Comparison of ENCODE assay signal across 8 mouse cellular contexts in genomic region chr9:72797136-72797621, GRCm38 (mm10). TPM values are rescaled to one million over a fixed set of nuclear protein-coding genes. Genes with fewer than 3 reads are reported as not detected.
DNase-seq lines count a peak whose midpoint lies in the region; ATAC-seq and TF ChIP-seq lines count a peak whose summit lies in the region.

No protein-coding gene starts in this region.

- no peak for ATAC-seq in limb, embryonic 15.5 days (ENCODE audit: insufficient number of reproducible peaks, low FRiP score, low TSS enrichment, low read depth)
- no peak for ATAC-seq in heart, embryonic 15.5 days (replicated peaks; ENCODE audit: insufficient number of reproducible peaks, insufficient read depth, low FRiP score, low read depth)
- ATAC-seq in lung, embryonic 14.5 days (ENCODE audit: insufficient read depth) = peak; percentile 80

- H3K27me3 ChIP-seq in limb, embryonic 15.5 days = peaks cover 1% of the 10 kb centered on the region; the same call in 1 of the 2 replicates
- H3K27me3 ChIP-seq in limb, embryonic 10.5 days (ENCODE audit: low read depth, poor library complexity, severe bottlenecking) = no peaks in the 10 kb centered on the region
- no peaks in the 10 kb centered on the region for H3K27me3 ChIP-seq in heart, embryonic 15.5 days
- no peaks in the 10 kb centered on the region for H3K27me3 ChIP-seq in lung, embryonic 14.5 days (ENCODE audit: insufficient read depth, low read length)
- H3K27me3 ChIP-seq in midbrain, embryonic 10.5 days (ENCODE audit: low read depth, poor library complexity, severe bottlenecking) = no peaks in the 10 kb centered on the region

- no peak for TF ChIP-seq CTCF in lung, embryonic 14.5 days (IDR thresholded peaks at IDR 0.05; ENCODE audit: low read depth)

- no peak overlapping the region for H3K4me3 ChIP-seq in limb, embryonic 15.5 days
- H3K4me3 ChIP-seq in limb, embryonic 10.5 days = no peak overlapping the region
- H3K4me3 ChIP-seq in heart, embryonic 15.5 days = peak overlapping the region; percentile 15; the same call in 1 of the 2 replicates
- H3K4me3 ChIP-seq in lung, embryonic 14.5 days (ENCODE audit: low read depth, low read length) = no peak overlapping the region
- no peak overlapping the region for H3K4me3 ChIP-seq in midbrain, embryonic 10.5 days

- 0 out of 2 replicates have a peak overlapping the region, but pooled peaks have one; percentile 8 for H3K4me2 ChIP-seq in limb, embryonic 15.5 days
- peak overlapping the region; percentile 33; the same call in 1 of the 2 replicates for H3K4me2 ChIP-seq in heart, embryonic 15.5 days
- peak overlapping the region; percentile 45; the same call in 1 of the 2 replicates for H3K4me2 ChIP-seq in lung, embryonic 14.5 days

- no peaks in the 10 kb centered on the region for H3K4me1 ChIP-seq in limb, embryonic 15.5 days
- peaks cover 21% of the 10 kb centered on the region for H3K4me1 ChIP-seq in limb, embryonic 10.5 days
- peaks cover 8% of the 10 kb centered on the region for H3K4me1 ChIP-seq in heart, embryonic 15.5 days (replicated peaks)
- H3K4me1 ChIP-seq in lung, embryonic 14.5 days (ENCODE audit: insufficient read depth) = no peaks in the 10 kb centered on the region
- peaks cover 13% of the 10 kb centered on the region for H3K4me1 ChIP-seq in midbrain, embryonic 10.5 days

- WGBS in limb, embryonic 15.5 days = 30% methylated on average over 9 of the region's 9 CpGs
- WGBS in limb, embryonic 10.5 days = 38% methylated on average over 9 of the region's 9 CpGs
- WGBS in heart, embryonic 15.5 days = 39% methylated on average over 9 of the region's 9 CpGs
- WGBS in lung, embryonic 14.5 days = 21% methylated on average over 9 of the region's 9 CpGs
- WGBS in midbrain, embryonic 10.5 days = 47% methylated on average over 9 of the region's 9 CpGs

- DNase-seq in limb, embryonic 10.5 days (ENCODE audit: low spot score) = no peak
- peak; percentile 73 for DNase-seq in lung, embryonic 14.5 days
- DNase-seq in thymus, postnatal 14 days = peak; percentile 75
- no peak for DNase-seq in embryo, embryonic 9.5 days (ENCODE audit: extremely low spot score)
- no peak for DNase-seq in midbrain, embryonic 10.5 days (ENCODE audit: low spot score)
- no peak for DNase-seq in B cell, adult 2 months

- H3K27ac ChIP-seq in limb, embryonic 15.5 days = no peak overlapping the region
- H3K27ac ChIP-seq in limb, embryonic 10.5 days = no peak overlapping the region
- H3K27ac ChIP-seq in heart, embryonic 15.5 days = no peak overlapping the region
- H3K27ac ChIP-seq in lung, embryonic 14.5 days (ENCODE audit: low read depth) = no peak overlapping the region
- no peak overlapping the region for H3K27ac ChIP-seq in midbrain, embryonic 10.5 days (replicated peaks)

- H3K36me3 ChIP-seq in limb, embryonic 15.5 days = no peaks in the 10 kb centered on the region
- H3K36me3 ChIP-seq in limb, embryonic 10.5 days = no peaks in the 10 kb centered on the region
- no peaks in the 10 kb centered on the region for H3K36me3 ChIP-seq in heart, embryonic 15.5 days
- H3K36me3 ChIP-seq in lung, embryonic 14.5 days (ENCODE audit: insufficient read depth) = no peaks in the 10 kb centered on the region
- H3K36me3 ChIP-seq in midbrain, embryonic 10.5 days = no peaks in the 10 kb centered on the region

- H3K9ac ChIP-seq in limb, embryonic 15.5 days = no peak overlapping the region
- H3K9ac ChIP-seq in heart, embryonic 15.5 days = no peak overlapping the region
- no peak overlapping the region for H3K9ac ChIP-seq in lung, embryonic 14.5 days

- H3K9me3 ChIP-seq in limb, embryonic 15.5 days = no peaks in the 10 kb centered on the region
- no peaks in the 10 kb centered on the region for H3K9me3 ChIP-seq in limb, embryonic 10.5 days (replicated peaks)
- no peaks in the 10 kb centered on the region for H3K9me3 ChIP-seq in heart, embryonic 15.5 days (replicated peaks)
- H3K9me3 ChIP-seq in lung, embryonic 14.5 days (ENCODE audit: low read depth, low read length) = no peaks in the 10 kb centered on the region
- H3K9me3 ChIP-seq in midbrain, embryonic 10.5 days (replicated peaks) = peaks cover 9% of the 10 kb centered on the region; the same call in 1 of the 2 replicates

RNA-seq across cellular contexts. Expression of gene Prtg, which starts 9.5 kb away (rescaled TPM):
- 0.41 and 0.48 TPM in 2 replicates for polyA plus RNA-seq in limb, embryonic 15.5 days (2015; fragmentation: Nextera tagmentation; extraction: Ambion mirVana)
- polyA plus RNA-seq in limb, embryonic 10.5 days (2016; fragmentation: Nextera tagmentation; extraction: Ambion mirVana) = 5.5 and 11.4 TPM in 2 replicates
- polyA plus RNA-seq in heart, embryonic 15.5 days (2015; fragmentation: Nextera tagmentation; extraction: Ambion mirVana) = 0.40 and 0.43 TPM in 2 replicates
- 1.3 TPM in 2 replicates for polyA plus RNA-seq in lung, embryonic 14.5 days (2014; fragmentation: Nextera tagmentation; extraction: Ambion mirVana)
- 9.9 and 19.9 TPM in 2 replicates for polyA plus RNA-seq in midbrain, embryonic 10.5 days (2016; fragmentation: Nextera tagmentation; extraction: Ambion mirVana)

Comparison
In these comparisons a context has a peak if more than half of its experiments do, and no peak if none do; other contexts are left out.
1. DNase-seq: peak in lung, embryonic 14.5 days (single experiment) and thymus, postnatal 14 days (single experiment); none in limb, embryonic 10.5 days (single experiment), embryo, embryonic 9.5 days (single experiment), midbrain, embryonic 10.5 days (single experiment) and B cell, adult 2 months (0 of 2).
2. Peak in every context shown above with its lines, with median percentiles within 50 percentile points of each other: H3K4me2 ChIP-seq.